ENCODE assay signal across 22 mouse cellular contexts in genomic region chr3:30818630-30819125, GRCm38 (mm10). TPM values are rescaled to one million over a fixed set of nuclear protein-coding genes. Genes with fewer than 3 reads are reported as not detected.
DNase-seq lines count a peak whose midpoint lies in the region; ATAC-seq lines count a peak whose summit lies in the region.
"Had no signal": no experiment of that assay in that cellular context is flagged by ENCODE, and none has a peak within 500 bp of the region (broad histone marks: within the 10 kb centered on the region; RNA-seq: fewer than 3 reads in every experiment).

No protein-coding gene starts in this region.

- no peak overlapping the region for H3K4me3 ChIP-seq in forebrain, embryonic 12.5 days (replicated peaks)
- no peak overlapping the region for H3K4me3 ChIP-seq in hindbrain, embryonic 13.5 days
- H3K4me3 ChIP-seq: embryonic facial prominence, embryonic 12.5 days; embryonic facial prominence, embryonic 15.5 days; forebrain, embryonic 15.5 days; hindbrain, embryonic 10.5 days had no signal

- H3K27me3 ChIP-seq in forebrain, embryonic 12.5 days, result no peaks in the 10 kb centered on the region
- H3K27me3 ChIP-seq in hindbrain, embryonic 13.5 days, result no peaks in the 10 kb centered on the region
- H3K27me3 ChIP-seq: embryonic facial prominence, embryonic 12.5 days; embryonic facial prominence, embryonic 15.5 days; forebrain, embryonic 15.5 days had no signal

- ATAC-seq in forebrain, embryonic 12.5 days (ENCODE audit: low FRiP score), result no peak
- ATAC-seq in hindbrain, embryonic 13.5 days (ENCODE audit: low FRiP score), result no peak
- ATAC-seq: forebrain, embryonic 15.5 days; hindbrain, postnatal 0 days; inflammation-experienced regulatory T-cells, adult 6 months had no signal

- H3K4me2 ChIP-seq in forebrain, embryonic 12.5 days, result no peak overlapping the region
- H3K4me2 ChIP-seq in hindbrain, embryonic 13.5 days, result no peak overlapping the region
- H3K4me2 ChIP-seq: embryonic facial prominence, embryonic 12.5 days; embryonic facial prominence, embryonic 15.5 days; forebrain, embryonic 15.5 days; heart, embryonic 11.5 days; hindbrain, embryonic 14.5 days had no signal

- WGBS in forebrain, embryonic 12.5 days, result 96% methylated on average over 16 of the region's 16 CpGs
- WGBS in hindbrain, embryonic 13.5 days, result 98% methylated on average over 16 of the region's 16 CpGs

- no peak overlapping the region for H3K9ac ChIP-seq in forebrain, embryonic 12.5 days
- no peak overlapping the region for H3K9ac ChIP-seq in hindbrain, embryonic 13.5 days
- H3K9ac ChIP-seq: embryonic facial prominence, embryonic 12.5 days; embryonic facial prominence, embryonic 15.5 days; forebrain, embryonic 15.5 days; hindbrain, embryonic 14.5 days had no signal

- intact Hi-C loops in heart, postnatal 36 days (cut with DNase I), result no loop called here

- H3K27ac ChIP-seq in forebrain, embryonic 12.5 days, result no peak overlapping the region
- no peak overlapping the region for H3K27ac ChIP-seq in hindbrain, embryonic 13.5 days
- H3K27ac ChIP-seq: embryonic facial prominence, embryonic 12.5 days; embryonic facial prominence, embryonic 15.5 days; forebrain, embryonic 15.5 days; hindbrain, embryonic 10.5 days; hindbrain, embryonic 14.5 days; hindbrain, postnatal 0 days had no signal

- no peaks in the 10 kb centered on the region for H3K9me3 ChIP-seq in forebrain, embryonic 12.5 days
- no peaks in the 10 kb centered on the region for H3K9me3 ChIP-seq in hindbrain, embryonic 13.5 days
- H3K9me3 ChIP-seq: embryonic facial prominence, embryonic 12.5 days; embryonic facial prominence, embryonic 15.5 days; forebrain, embryonic 15.5 days; hindbrain, embryonic 10.5 days had no signal

- peak; percentile 90 for DNase-seq in heart, adult 11 months
- no peak for DNase-seq in heart, postnatal 36 days
- peak; percentile 40 to 64 for DNase-seq in layer of hippocampus, adult 18-20 months (ENCODE audit: low spot score in 2 of 2)
- peak; percentile 53 for DNase-seq in layer of hippocampus, adult 9-11 months
- peak; percentile 8 to 13 for DNase-seq in layer of hippocampus, postnatal 25 days (ENCODE audit: extremely low spot score in 1 of 2, low spot score in 1 of 2)
- no peak for DNase-seq in c-Kit-positive CD71-positive TER-119-positive erythroid progenitor cells, embryonic 14.5 days (ENCODE audit: low spot score)
- DNase-seq: adrenal gland, postnatal 10 days; adrenal gland, postnatal 36 days; cerebellum, adult 11-12 months; cerebellum, adult 8-10 months; cerebellum, postnatal 10 days; gastrocnemius, postnatal 25 days had no signal

- no peaks in the 10 kb centered on the region for H3K4me1 ChIP-seq in forebrain, embryonic 12.5 days
- no peaks in the 10 kb centered on the region for H3K4me1 ChIP-seq in hindbrain, embryonic 13.5 days (replicated peaks)
- H3K4me1 ChIP-seq: embryonic facial prominence, embryonic 12.5 days; embryonic facial prominence, embryonic 15.5 days; forebrain, embryonic 15.5 days; hindbrain, embryonic 10.5 days had no signal

- H3K36me3 ChIP-seq in forebrain, embryonic 12.5 days (replicated peaks), result peaks cover 61% of the 10 kb centered on the region
- H3K36me3 ChIP-seq in hindbrain, embryonic 13.5 days, result peaks cover 63% of the 10 kb centered on the region

RNA-seq across cellular contexts. Expression of gene Sec62, which starts 26.0 kb away (rescaled TPM):
- total RNA-seq in heart, postnatal 36 days (2021), result 10 to 100 TPM; 41.4 to 43.2 TPM
- 10 to 100 TPM; 96.6 to 99.3 TPM for total RNA-seq in layer of hippocampus, adult 18-20 months (2021)
- 10 to 100 TPM; 96.2 to 98.3 TPM for total RNA-seq in layer of hippocampus, postnatal 25 days (2021)
- polyA plus RNA-seq in forebrain, embryonic 12.5 days (2016; fragmentation: Nextera tagmentation; extraction: Ambion mirVana), result 80.9 and 86.9 TPM in 2 replicates
- 104 and 107 TPM in 2 replicates for polyA plus RNA-seq in hindbrain, embryonic 13.5 days (2015; fragmentation: Nextera tagmentation; extraction: Ambion mirVana)

RNA-seq across cellular contexts. Expression of gene Gpr160, which starts 37.1 kb away (rescaled TPM):
- total RNA-seq in heart, postnatal 36 days (2021), result 1 to 10 TPM; 1.8 to 1.9 TPM
- total RNA-seq in layer of hippocampus, adult 18-20 months (2021), result 1 to 10 TPM; 1.0 to 1.7 TPM
- 1 to 10 TPM; 1.2 to 1.3 TPM for total RNA-seq in layer of hippocampus, postnatal 25 days (2021)
- polyA plus RNA-seq in forebrain, embryonic 12.5 days (2016; fragmentation: Nextera tagmentation; extraction: Ambion mirVana), result 0.46 and 0.78 TPM in 2 replicates
- 1.1 and 1.8 TPM in 2 replicates for polyA plus RNA-seq in hindbrain, embryonic 13.5 days (2015; fragmentation: Nextera tagmentation; extraction: Ambion mirVana)

Comparison
In these comparisons a context has a peak if more than half of its experiments do, and no peak if none do; other contexts are left out.
1. DNase-seq: peak in heart, adult 11 months (single experiment), layer of hippocampus, adult 18-20 months (2 of 2), layer of hippocampus, adult 9-11 months (single experiment) and layer of hippocampus, postnatal 25 days (2 of 2); none in heart, postnatal 36 days (0 of 2) and c-Kit-positive CD71-positive TER-119-positive erythroid progenitor cells, embryonic 14.5 days (single experiment).